ENCODE assay signal across 8 mouse cellular contexts in the genomic region with DNA sequence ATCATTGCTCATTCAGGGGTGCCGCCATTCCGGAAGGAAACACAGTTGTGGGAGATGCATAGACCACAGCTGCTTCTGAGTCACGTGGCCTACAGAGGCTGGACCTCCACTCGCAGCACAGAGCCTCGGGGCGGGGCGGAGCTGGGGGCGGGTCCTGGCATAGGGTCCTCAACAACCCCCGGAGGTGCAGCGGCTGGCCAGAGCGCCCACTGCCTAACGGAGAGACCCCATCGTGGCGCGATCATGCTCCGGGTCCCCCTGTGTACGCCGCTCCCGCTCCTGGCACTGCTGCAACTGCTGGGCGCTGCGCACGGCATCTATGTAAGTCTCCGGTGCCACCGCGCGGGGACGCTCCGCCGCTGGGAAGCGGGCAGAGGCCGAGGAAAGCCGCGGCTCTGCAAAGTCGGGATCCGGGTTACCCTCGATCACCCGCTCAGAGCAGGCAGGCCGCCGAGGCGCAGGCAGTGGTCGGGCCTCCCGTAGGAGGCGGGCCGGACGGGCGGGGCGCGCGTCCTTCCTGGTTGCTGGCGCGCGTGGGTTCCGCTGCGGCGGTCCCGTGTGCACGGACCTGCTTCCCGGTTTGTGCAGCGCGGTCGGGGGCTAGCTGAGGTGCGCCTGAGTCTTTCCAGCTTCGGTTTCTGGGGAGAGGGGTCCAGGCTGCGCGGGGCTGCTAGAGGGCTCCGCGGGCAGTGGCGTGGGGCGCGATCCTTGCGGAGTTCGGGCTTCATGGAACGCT. TPM values are rescaled to one million over a fixed set of nuclear protein-coding genes. Genes with fewer than 3 reads are reported as not detected.
A peak's percentile ranks its signal among the peaks of the same experiment; 100 is the strongest.
DNase-seq lines count a peak whose midpoint lies in the region; ATAC-seq and TF ChIP-seq lines count a peak whose summit lies in the region.

A gene (plus strand): TSS at position 128 of the 736 bp plus-strand sequence.
A gene (plus strand): TSS at position 157 of the 736 bp plus-strand sequence.

- peak; percentile 54 for TF ChIP-seq CTCF in liver, postnatal 0 days (IDR thresholded peaks at IDR 0.05; ENCODE audit: low read depth)
- no peak for TF ChIP-seq CTCF in testis, adult 2 months (IDR thresholded peaks at IDR 0.05; ENCODE audit: control insufficient read depth, insufficient read depth, insufficient replicate concordance, low read depth, low read length)

- no peaks in the 10 kb centered on the region for H3K27me3 ChIP-seq in forebrain, embryonic 15.5 days
- no peaks in the 10 kb centered on the region for H3K27me3 ChIP-seq in liver, postnatal 0 days (ENCODE audit: insufficient read depth, low read length)
- H3K27me3 ChIP-seq in neural tube, embryonic 13.5 days, result 0 out of 2 replicates have a peak, but pooled peaks cover 3% of the 10 kb centered on the region
- no peaks in the 10 kb centered on the region; the same call in 1 of the 2 replicates for H3K27me3 ChIP-seq in testis, adult 2 months (ENCODE audit: control insufficient read depth, insufficient read depth, low read length)

- H3K9ac ChIP-seq in ES-E14 (ENCODE audit: insufficient read depth, low read depth, low read length, poor library complexity, severe bottlenecking), result peak within 1 kb of the TSS; percentile 90
- H3K9ac ChIP-seq in forebrain, embryonic 15.5 days (replicated peaks), result peak within 1 kb of the TSS; percentile 84
- H3K9ac ChIP-seq in liver, postnatal 0 days (replicated peaks), result peak within 1 kb of the TSS; percentile 89
- peak within 1 kb of the TSS; percentile 80 for H3K9ac ChIP-seq in neural tube, embryonic 13.5 days

- peak; percentile 83 for DNase-seq in ES-E14 (ENCODE audit: low read depth, low spot score)
- peak; percentile 70 for DNase-seq in cerebellum, adult 11-12 months
- DNase-seq in heart, postnatal 25 days (ENCODE audit: low spot score), result peak; percentile 73
- peak; percentile 77 for DNase-seq in layer of hippocampus, adult 11-12 months (ENCODE audit: low spot score)
- peak; percentile 90 for DNase-seq in liver, postnatal 0 days

- intact Hi-C loops in heart, postnatal 25 days (cut with DNase I), result no loop called here

- H3K4me1 ChIP-seq in ES-E14 (ENCODE audit: control insufficient read depth in 2 of 2, insufficient read depth in 2 of 2, low read length in 2 of 2, poor library complexity in 1 of 2), result peaks cover 6 to 7% of the 10 kb centered on the region in 2 experiments; a peak in 3 of 4 replicates
- H3K4me1 ChIP-seq in forebrain, embryonic 15.5 days, result peaks cover 11% of the 10 kb centered on the region
- peaks cover 13% of the 10 kb centered on the region for H3K4me1 ChIP-seq in liver, postnatal 0 days (ENCODE audit: insufficient read depth)
- peaks cover 13% of the 10 kb centered on the region for H3K4me1 ChIP-seq in neural tube, embryonic 13.5 days (replicated peaks)
- peaks cover 10% of the 10 kb centered on the region for H3K4me1 ChIP-seq in testis, adult 2 months (ENCODE audit: control insufficient read depth, insufficient read depth, low read length)

- H3K4me2 ChIP-seq in forebrain, embryonic 15.5 days (replicated peaks), result peak within 1 kb of the TSS; percentile 72
- H3K4me2 ChIP-seq in liver, postnatal 0 days (ENCODE audit: low read depth, low read length), result peak within 1 kb of the TSS; percentile 82
- H3K4me2 ChIP-seq in neural tube, embryonic 13.5 days, result peak within 1 kb of the TSS; percentile 80

- in situ Hi-C loops in ES-E14 (cut with MboI; ENCODE audit: low sequenced_read_pairs in 2 of 2, unreplicated experiment in 2 of 2), result no loop called here

- TF ChIP-seq POLR2A in testis, adult 2 months (IDR thresholded peaks at IDR 0.05; ENCODE audit: control insufficient read depth, low read depth, low read length), result no peak

- peak; percentile 98 for ATAC-seq in forebrain, embryonic 15.5 days (replicated peaks)
- peak; percentile 95 for ATAC-seq in liver, postnatal 0 days
- ATAC-seq in neural tube, embryonic 13.5 days (ENCODE audit: low read depth), result peak; percentile 99

- WGBS in forebrain, embryonic 15.5 days, result under 1% methylated on average over 73 of the region's 73 CpGs
- WGBS in liver, postnatal 0 days (ENCODE audit: insufficient replicate concordance), result 3% methylated on average over 69 of the region's 73 CpGs
- WGBS in neural tube, embryonic 13.5 days, result under 1% methylated on average over 73 of the region's 73 CpGs

- H3K27ac ChIP-seq in ES-E14 (ENCODE audit: insufficient read depth, low read depth, low read length, poor library complexity, severe bottlenecking), result peak within 1 kb of the TSS; percentile 90
- H3K27ac ChIP-seq in forebrain, embryonic 15.5 days (replicated peaks), result peak within 1 kb of the TSS; percentile 87
- peak within 1 kb of the TSS; percentile 95 for H3K27ac ChIP-seq in liver, postnatal 0 days (ENCODE audit: low read depth)
- H3K27ac ChIP-seq in neural tube, embryonic 13.5 days (replicated peaks), result peak within 1 kb of the TSS; percentile 92
- peak within 1 kb of the TSS; percentile 63 for H3K27ac ChIP-seq in testis, adult 2 months (ENCODE audit: control insufficient read depth, insufficient read depth, low read depth, low read length)

- 0 out of 2 replicates have a peak, but pooled peaks cover 3% of the 10 kb centered on the region for H3K9me3 ChIP-seq in ES-E14 (ENCODE audit: control insufficient read depth, insufficient read depth, low read depth, low read length)
- no peaks in the 10 kb centered on the region for H3K9me3 ChIP-seq in forebrain, embryonic 15.5 days
- no peaks in the 10 kb centered on the region for H3K9me3 ChIP-seq in liver, postnatal 0 days (ENCODE audit: low read length)
- H3K9me3 ChIP-seq in neural tube, embryonic 13.5 days, result peaks cover 15% of the 10 kb centered on the region

- TF ChIP-seq EP300 in liver, postnatal 0 days (IDR thresholded peaks at IDR 0.05; ENCODE audit: low read depth), result no peak

- H3K36me3 ChIP-seq in ES-E14 (ENCODE audit: control insufficient read depth, insufficient read depth, low read length, poor library complexity, severe bottlenecking), result peaks cover 23% of the 10 kb centered on the region
- H3K36me3 ChIP-seq in forebrain, embryonic 15.5 days, result peaks cover 16% of the 10 kb centered on the region
- peaks cover 12% of the 10 kb centered on the region; the same call in 1 of the 2 replicates for H3K36me3 ChIP-seq in liver, postnatal 0 days (replicated peaks; ENCODE audit: insufficient read depth, low read length)
- H3K36me3 ChIP-seq in neural tube, embryonic 13.5 days, result peaks cover 22% of the 10 kb centered on the region
- no peaks in the 10 kb centered on the region for H3K36me3 ChIP-seq in testis, adult 2 months (ENCODE audit: control insufficient read depth, insufficient read depth, low read length)

- H3K4me3 ChIP-seq in ES-E14 (ENCODE audit: insufficient read depth in 1 of 2, low read depth in 1 of 2, low read length in 2 of 2, poor library complexity in 1 of 2, severe bottlenecking in 1 of 2), result peak within 1 kb of the TSS; percentile 92 to 98
- H3K4me3 ChIP-seq in forebrain, embryonic 15.5 days, result peak within 1 kb of the TSS; percentile 92
- peak within 1 kb of the TSS; percentile 82 for H3K4me3 ChIP-seq in liver, postnatal 0 days (ENCODE audit: low read depth, low read length)
- H3K4me3 ChIP-seq in neural tube, embryonic 13.5 days, result peak within 1 kb of the TSS; percentile 86
- H3K4me3 ChIP-seq in testis, adult 2 months (ENCODE audit: control insufficient read depth, low read depth, low read length), result peak within 1 kb of the TSS; percentile 70

TF ChIP-seq in ES-E14, 5 proteins besides CTCF, POLR2A, EP300 and RAD21:
- no peak for TF ChIP-seq ZNF384 (IDR thresholded peaks at IDR 0.05; ENCODE audit: low read depth, low read length)
- TF ChIP-seq ZC3H11A (IDR thresholded peaks at IDR 0.05; ENCODE audit: borderline replicate concordance, low read depth, low read length), result no peak
- no peak for TF ChIP-seq CHD2 (IDR thresholded peaks at IDR 0.05; ENCODE audit: low read depth, low read length)
- no peak for TF ChIP-seq HCFC1 (IDR thresholded peaks at IDR 0.05; ENCODE audit: borderline replicate concordance, insufficient read depth, low read length)
- no peak for TF ChIP-seq MAFK (IDR thresholded peaks at IDR 0.05; ENCODE audit: insufficient read depth, low read depth, low read length)

RNA-seq across cellular contexts. Expression of the first gene that starts in this region (rescaled TPM):
- 36.0 and 44.6 TPM in 2 replicates for total RNA-seq in ES-E14 (2012; rRNA removed)
- 21.6 and 21.9 TPM in 2 replicates for polyA plus RNA-seq in forebrain, embryonic 15.5 days (2015; fragmentation: Nextera tagmentation; extraction: Ambion mirVana)
- 10 to 100 TPM; 14.8 to 16.3 TPM for total RNA-seq in heart, postnatal 25 days (2021)
- 10.3 and 10.7 TPM in 2 replicates for polyA plus RNA-seq in liver, postnatal 0 days (2015; fragmentation: Nextera tagmentation; extraction: Ambion mirVana)
- polyA plus RNA-seq in neural tube, embryonic 13.5 days (2015; fragmentation: Nextera tagmentation; extraction: Ambion mirVana), result 22.9 and 26.9 TPM in 2 replicates
- 18.0 and 19.5 TPM in 2 replicates for polyA plus RNA-seq in testis, adult 2 months (2012; rRNA removed)

RNA-seq across cellular contexts. Expression of the second gene that starts in this region (rescaled TPM):
- 37.3 and 47.1 TPM in 2 replicates for total RNA-seq in ES-E14 (2012; rRNA removed)
- polyA plus RNA-seq in forebrain, embryonic 15.5 days (2015; fragmentation: Nextera tagmentation; extraction: Ambion mirVana), result 7.5 and 7.7 TPM in 2 replicates
- 1 to 10 TPM; 3.4 to 4.2 TPM for total RNA-seq in heart, postnatal 25 days (2021)
- polyA plus RNA-seq in liver, postnatal 0 days (2015; fragmentation: Nextera tagmentation; extraction: Ambion mirVana), result 1.4 and 2.2 TPM in 2 replicates
- polyA plus RNA-seq in neural tube, embryonic 13.5 days (2015; fragmentation: Nextera tagmentation; extraction: Ambion mirVana), result 6.7 and 7.4 TPM in 2 replicates
- 1.2 TPM in 2 replicates for polyA plus RNA-seq in testis, adult 2 months (2012; rRNA removed)

Comparison
In these comparisons a context has a peak if more than half of its experiments do, and no peak if none do; other contexts are left out.
1. Peak in every context shown above with its lines: DNase-seq, ATAC-seq, H3K4me3 ChIP-seq and H3K27ac ChIP-seq.